Mouse (Mus musculus) bone marrow macrophage, adult 2 months (primary cell): Measurements from ENCODE around the gene Gm10668.
"Not testable (repeated sequence)": the region's sequence is repeated elsewhere in the genome, so short reads cannot be mapped to it uniquely, and the experiment has no call there.

Source experiments
- CTCF ChIP-seq: IDR thresholded peaks from 2 replicates; pipeline ENCODE4 v1.5.1; 2012; ENCODE audit warnings: low read depth, mild to moderate bottlenecking, low read length, moderate library complexity
- POLR2A ChIP-seq: IDR thresholded peaks from 2 replicates; pipeline ENCODE4 v1.6.1; 2012; ENCODE audit warnings: mild to moderate bottlenecking, low read depth, low read length, borderline replicate concordance

DNA sequence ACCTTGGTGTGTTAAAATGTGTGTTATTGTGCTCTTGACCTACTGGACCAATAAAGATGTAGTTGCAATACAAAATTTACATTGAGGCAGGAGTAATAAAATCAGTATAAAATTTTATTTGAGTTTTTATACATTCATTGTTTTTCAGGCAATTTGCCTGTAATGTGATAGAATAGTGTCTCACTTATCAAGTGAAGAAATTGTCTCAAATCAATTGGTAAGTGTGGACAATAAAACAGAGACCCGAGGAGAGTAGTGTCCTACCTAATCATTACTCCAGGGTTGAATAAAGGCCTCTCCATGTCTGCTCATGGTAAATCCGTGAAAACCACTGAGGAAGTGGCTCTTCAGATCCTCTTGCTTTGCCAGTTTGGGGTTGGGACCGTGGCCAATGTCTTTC, 40.5 kb upstream of the Gm10668 start, which contains the start of gene Vmn1r112:
- TF ChIP-seq POLR2A, CTCF: not testable (repeated sequence)
